Mouse (Mus musculus): ENCODE measurements around the gene Msantd2.

Msantd2 gene

GRCm38 (mm10) chr9:37569231-37569835 is 80.2 kb downstream of the Msantd2 start:
- no peak for DNase-seq (ENCODE audit: low spot score)

- no peak for DNase-seq (ENCODE audit: low spot score)
Measured at GRCm38 (mm10) chr9:37572204-37572876, 83.2 kb downstream of the Msantd2 start.
